Mouse (Mus musculus): ENCODE measurements at regions not wholly inside any gene's neighbourhood (a gene's known extent, or its start where the extent isn't known, plus 50 kb on each side); places are given as distances from the start of the nearest gene placed in this dataset.
"Not testable (repeated sequence)": the region's sequence is repeated elsewhere in the genome, so short reads cannot be mapped to it uniquely, and the experiment has no call there.

DNA sequence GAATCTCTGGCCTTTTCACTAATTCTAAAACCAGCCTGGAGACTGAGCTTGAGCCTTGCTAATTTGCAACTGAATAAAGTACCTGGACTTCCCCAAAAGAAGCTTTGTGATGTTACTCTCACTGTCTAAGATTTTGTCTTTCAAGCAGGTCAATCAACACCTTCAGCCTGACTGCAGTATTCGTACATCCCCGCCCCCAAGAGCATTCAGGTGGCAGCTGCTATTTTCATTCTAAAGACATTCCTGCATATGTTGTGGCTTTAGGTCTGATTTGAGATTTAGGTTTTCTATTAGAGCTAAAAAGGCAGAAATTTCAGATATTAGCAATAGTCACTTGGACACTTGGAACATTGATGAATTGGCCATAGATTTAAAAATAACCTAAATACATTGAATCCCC is 1385.4 kb upstream of the 1700008P02Rik start:
- DNase-seq (ENCODE audit: low spot score): not testable (repeated sequence)

DNA sequence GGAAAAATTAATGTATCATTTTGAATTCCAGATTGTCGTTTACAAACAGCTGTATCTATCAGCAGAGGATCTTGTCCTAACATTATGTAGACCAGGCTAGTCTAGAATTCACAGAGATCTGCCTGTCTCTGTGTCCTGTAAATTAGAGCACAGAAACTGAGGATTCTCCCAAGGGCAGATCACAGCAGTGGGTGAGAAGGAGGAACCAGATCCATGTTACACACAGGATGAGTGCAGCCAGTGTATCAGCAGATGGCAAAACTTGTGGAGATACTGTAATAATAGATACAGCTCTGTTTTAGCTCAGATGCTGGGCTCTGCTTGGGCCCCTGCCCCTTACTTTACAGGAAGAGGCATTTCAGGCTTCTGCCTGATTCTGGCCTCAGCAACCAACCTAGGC is 1384.0 kb upstream of the 1700008P02Rik start:
- no peak for DNase-seq (ENCODE audit: low spot score)

DNA sequence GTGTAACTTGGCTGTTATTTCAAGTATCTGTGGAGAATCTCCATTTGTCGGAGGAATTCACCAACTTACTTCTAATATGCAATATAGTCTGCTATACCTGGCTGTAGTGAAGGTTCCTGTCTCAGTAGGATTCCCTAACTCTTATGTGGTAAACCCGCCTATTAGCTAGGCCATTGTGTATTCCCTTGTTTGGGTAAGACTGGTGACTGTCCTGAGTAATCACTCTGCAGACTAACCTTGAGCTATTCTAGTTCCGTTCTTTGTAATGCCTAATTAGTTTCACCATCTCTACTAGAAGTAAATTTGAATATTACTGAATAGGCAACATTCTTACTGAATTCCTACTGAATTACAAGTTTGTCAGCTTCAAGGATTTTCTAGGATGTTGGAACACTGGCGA is 1380.8 kb upstream of the 1700008P02Rik start:
- DNase-seq (ENCODE audit: low spot score): no peak

DNA sequence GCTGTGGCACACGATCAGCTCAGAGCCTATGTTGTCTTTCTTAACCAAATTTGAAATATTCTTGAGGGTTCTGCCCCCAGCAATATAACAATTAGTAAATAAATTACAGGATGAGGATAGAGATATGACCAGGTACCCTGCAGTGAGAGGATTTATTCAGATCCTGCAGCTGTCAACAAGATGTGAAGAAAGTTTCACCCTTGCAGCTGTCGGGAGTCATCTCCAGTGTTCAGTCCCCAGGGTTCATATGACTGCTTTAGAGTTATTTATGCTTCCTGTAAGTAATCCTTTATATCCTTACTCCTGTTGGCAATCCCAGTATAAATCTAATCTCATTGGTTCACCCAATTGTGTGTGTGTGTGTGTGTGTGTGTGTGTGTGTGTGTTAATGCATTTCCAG is 1372.1 kb upstream of the 1700008P02Rik start:
- no peak for DNase-seq (ENCODE audit: low spot score)

DNA sequence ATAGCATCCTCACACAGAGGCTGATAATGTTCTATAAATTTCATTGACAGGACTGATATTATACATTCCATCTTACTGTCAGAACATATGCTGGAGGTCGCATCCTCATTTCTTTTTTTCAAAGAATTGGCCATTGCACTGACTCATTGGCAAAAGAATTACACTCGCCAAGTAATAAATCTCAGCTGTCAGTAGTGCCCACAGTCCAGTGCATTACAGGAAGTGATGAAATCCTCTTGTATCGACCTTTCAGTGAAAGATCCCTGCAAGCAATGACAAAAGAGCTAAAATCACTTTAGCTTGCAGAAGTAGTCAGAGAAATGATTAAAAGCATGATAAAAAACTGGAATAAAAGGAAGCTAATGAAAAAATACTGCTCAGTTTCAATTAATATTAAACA is 1353.0 kb upstream of the 1700008P02Rik start:
- DNase-seq (ENCODE audit: low spot score): no peak

DNA sequence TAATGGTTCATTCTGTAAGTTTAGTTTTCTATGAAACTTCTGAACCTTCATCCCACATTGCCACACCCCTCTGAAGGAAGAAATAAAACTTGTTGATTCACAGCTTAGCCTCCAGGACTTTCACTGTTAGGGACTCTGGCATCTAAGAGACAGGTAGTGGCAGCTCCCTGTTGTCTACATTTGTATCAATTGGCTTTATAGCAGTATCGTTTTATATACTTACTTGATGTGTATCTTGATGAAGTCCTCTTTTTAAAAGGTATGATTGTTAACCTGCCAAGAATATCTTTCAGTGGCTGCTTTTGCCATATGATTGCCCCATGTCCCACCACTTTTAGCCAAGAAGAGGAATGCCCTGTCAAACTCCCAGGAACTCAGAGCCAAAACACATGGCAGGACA is 1333.7 kb upstream of the 1700008P02Rik start:
- DNase-seq (ENCODE audit: low spot score): no peak

DNA sequence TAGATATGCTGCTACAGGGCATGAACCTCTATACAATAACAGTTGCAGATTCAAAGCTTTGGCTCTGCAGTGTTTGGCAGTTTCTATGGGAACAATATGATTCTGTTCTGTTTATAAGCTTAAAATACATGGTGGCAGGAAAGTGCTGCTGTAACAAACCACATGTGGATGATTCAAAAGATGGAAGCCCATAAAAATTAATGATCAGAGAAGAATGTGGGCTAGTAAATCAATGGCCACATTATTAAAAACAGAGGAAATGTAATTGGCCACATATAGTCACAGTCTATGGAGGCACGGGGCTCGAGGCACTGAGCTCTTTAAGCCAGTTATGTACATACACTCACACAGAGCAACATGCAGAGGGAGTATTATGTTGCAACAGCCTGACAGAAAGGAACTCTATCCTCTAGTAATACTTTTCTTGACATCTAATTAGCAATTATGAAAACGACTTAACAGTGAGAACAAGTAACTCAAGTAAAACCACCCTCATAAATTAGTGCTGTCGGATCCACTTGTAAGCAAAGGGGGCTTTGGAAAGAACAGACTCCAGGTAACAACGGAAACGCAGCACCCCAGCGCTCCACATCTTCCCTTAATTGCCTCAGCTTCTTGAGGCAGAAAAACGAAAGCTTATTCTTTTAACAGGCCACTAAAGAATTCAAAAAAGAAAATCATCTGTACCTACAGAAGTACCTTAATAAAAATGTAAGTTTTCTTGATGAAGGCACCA is 1323.6 kb upstream of the 1700008P02Rik start:
- DNase-seq (ENCODE audit: low spot score): no peak
